Mouse (Mus musculus): ENCODE data around the gene Osbpl5. TPM values are rescaled to one million over a fixed set of nuclear protein-coding genes. Genes with fewer than 3 reads are reported as not detected.

Osbpl5 gene
- polyA plus RNA-seq, 1 experiment from 2014 or later: 11.9 TPM

DNA sequence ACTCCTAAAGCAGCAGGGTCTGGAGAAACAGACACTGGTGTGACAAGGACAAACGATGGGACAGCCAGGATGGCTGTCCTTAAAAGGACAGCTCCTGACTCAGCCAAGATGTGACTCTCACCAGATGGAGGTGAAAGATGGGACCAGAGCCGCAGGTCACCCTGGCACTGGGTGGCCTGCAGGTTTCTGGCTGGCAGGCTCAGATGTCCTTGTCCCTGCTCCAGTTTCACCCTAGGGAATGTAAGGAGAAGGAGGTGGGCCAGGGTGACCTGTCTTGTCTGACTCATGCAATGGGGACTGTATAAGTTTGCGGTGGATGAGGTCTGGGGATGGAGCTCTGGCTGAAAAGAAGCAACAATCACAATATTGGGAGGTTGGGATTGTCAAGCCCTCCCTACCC, 4.2 kb downstream of the Osbpl5 start:
- Histone ChIP-seq H3K36me3 (replicated peaks; ENCODE audit: control insufficient read depth, insufficient read depth, low read depth, low read length) (no peaks in the 10 kb centered on the region), H3K27ac (replicated peaks; ENCODE audit: low read depth, low read length) (no peak overlapping the region), H3K4me2 (ENCODE audit: low read depth, low read length) (no peak overlapping the region), H3K27me3 (ENCODE audit: control insufficient read depth, insufficient read depth, low read length) (peaks cover 5% of the 10 kb centered on the region; the same call in 1 of the 2 replicates), H3K4me1 (ENCODE audit: control insufficient read depth, insufficient read depth, low read length) (no peaks in the 10 kb centered on the region; the same call in 1 of the 2 replicates), H3K9ac (replicated peaks; ENCODE audit: low read length) (no peak overlapping the region), H3K4me3 (ENCODE audit: low read depth, low read length) (no peak overlapping the region), H3K9me3 (replicated peaks; ENCODE audit: control insufficient read depth, low read length) (no peaks in the 10 kb centered on the region)
- DNase-seq (ENCODE audit: low spot score) (no peak), ATAC-seq (replicated peaks; ENCODE audit: insufficient number of reproducible peaks, low FRiP score, low TSS enrichment, low read depth) (no peak)
- WGBS: 80% methylated on average over 3 of the region's 3 CpGs

DNA sequence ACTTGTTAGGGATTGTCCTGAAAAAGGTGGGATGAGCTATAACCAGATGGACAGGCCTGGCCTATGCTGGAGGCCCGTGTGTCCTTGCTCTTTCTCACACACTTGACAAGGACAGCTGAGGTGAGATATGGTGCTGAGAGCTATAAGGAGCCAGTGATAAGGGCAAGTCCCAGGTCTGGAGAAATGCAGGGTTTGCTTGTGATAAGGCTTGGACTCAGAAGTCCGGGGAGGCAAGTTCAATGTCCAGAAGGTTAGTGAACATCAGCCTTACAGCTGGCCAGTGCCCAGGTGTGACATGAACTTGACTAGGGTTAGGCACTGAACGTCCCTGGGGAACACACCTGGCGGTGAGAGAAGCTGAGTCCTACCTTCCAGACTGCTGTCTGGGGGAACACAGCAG, 4.7 kb downstream of the Osbpl5 start:
- DNase-seq (ENCODE audit: low spot score): no peak
- H3K4me2 ChIP-seq (ENCODE audit: low read depth, low read length): no peak overlapping the region
- ATAC-seq (replicated peaks; ENCODE audit: insufficient number of reproducible peaks, low FRiP score, low TSS enrichment, low read depth): no peak
- 61% methylated on average over 4 of the region's 4 CpGs for WGBS
- no peaks in the 10 kb centered on the region for H3K9me3 ChIP-seq (replicated peaks; ENCODE audit: control insufficient read depth, low read length)
- H3K27me3 ChIP-seq (ENCODE audit: control insufficient read depth, insufficient read depth, low read length): peaks cover 5% of the 10 kb centered on the region; the same call in 1 of the 2 replicates
- no peak overlapping the region for H3K9ac ChIP-seq (replicated peaks; ENCODE audit: low read length)
- no peaks in the 10 kb centered on the region for H3K36me3 ChIP-seq (replicated peaks; ENCODE audit: control insufficient read depth, insufficient read depth, low read depth, low read length)
- H3K27ac ChIP-seq (replicated peaks; ENCODE audit: low read depth, low read length): no peak overlapping the region
- H3K4me3 ChIP-seq (ENCODE audit: low read depth, low read length): no peak overlapping the region
- H3K4me1 ChIP-seq (ENCODE audit: control insufficient read depth, insufficient read depth, low read length): no peaks in the 10 kb centered on the region; the same call in 1 of the 2 replicates

DNA sequence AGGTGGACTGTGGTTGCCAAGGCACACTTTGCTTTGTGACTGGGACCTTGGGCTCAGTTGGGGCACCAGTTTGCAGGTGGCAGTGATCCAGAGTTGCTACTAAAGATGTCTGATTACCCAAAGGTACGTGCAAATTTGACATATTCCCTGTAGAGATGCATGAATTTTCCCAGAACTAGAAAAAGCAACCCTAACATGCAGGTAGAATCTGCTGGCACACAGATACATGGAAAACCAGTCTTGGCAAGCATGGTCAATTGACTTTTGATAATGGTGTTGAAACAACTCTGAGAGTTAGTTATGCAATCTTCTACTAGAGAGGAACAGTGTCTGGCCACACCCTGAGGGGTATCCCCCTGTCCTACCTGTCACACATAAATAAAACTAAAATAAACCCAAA, 5.4 kb downstream of the Osbpl5 start:
- peaks cover 5% of the 10 kb centered on the region; the same call in 1 of the 2 replicates for H3K27me3 ChIP-seq (ENCODE audit: control insufficient read depth, insufficient read depth, low read length)
- no peak overlapping the region for H3K9ac ChIP-seq (replicated peaks; ENCODE audit: low read length)
- no peaks in the 10 kb centered on the region for H3K9me3 ChIP-seq (replicated peaks; ENCODE audit: control insufficient read depth, low read length)
- H3K4me2 ChIP-seq (ENCODE audit: low read depth, low read length): no peak overlapping the region
- no peak overlapping the region for H3K4me3 ChIP-seq (ENCODE audit: low read depth, low read length)
- 75% methylated on average over 1 of the region's 1 CpGs for WGBS
- DNase-seq (ENCODE audit: low spot score): no peak
- H3K27ac ChIP-seq (replicated peaks; ENCODE audit: low read depth, low read length): no peak overlapping the region
- H3K36me3 ChIP-seq (replicated peaks; ENCODE audit: control insufficient read depth, insufficient read depth, low read depth, low read length): no peaks in the 10 kb centered on the region
- ATAC-seq (replicated peaks; ENCODE audit: insufficient number of reproducible peaks, low FRiP score, low TSS enrichment, low read depth): no peak
- H3K4me1 ChIP-seq (ENCODE audit: control insufficient read depth, insufficient read depth, low read length): no peaks in the 10 kb centered on the region

DNA sequence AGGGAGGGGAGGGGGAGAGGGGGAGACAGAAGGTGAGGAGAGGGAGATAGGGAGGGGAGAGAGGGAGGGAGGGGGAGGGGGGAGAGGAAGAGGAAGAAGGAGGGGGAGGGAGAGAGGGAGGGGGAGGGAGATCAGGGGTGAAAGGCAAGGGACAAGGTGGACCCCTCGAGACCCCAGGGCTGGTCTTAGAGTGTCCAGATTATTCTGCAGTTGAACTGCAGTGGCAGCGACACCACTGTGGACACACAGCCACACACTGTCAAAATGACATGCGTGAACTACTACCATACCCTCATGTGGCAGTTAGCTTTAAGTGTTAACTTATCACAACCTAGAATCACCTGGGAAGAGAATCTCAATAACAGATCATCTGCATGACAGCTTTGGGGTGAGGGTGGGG, 7.7 kb downstream of the Osbpl5 start:
- Histone ChIP-seq H3K4me2 (ENCODE audit: low read depth, low read length) (no peak overlapping the region), H3K27me3 (ENCODE audit: control insufficient read depth, insufficient read depth, low read length) (no peaks in the 10 kb centered on the region), H3K9me3 (replicated peaks; ENCODE audit: control insufficient read depth, low read length) (no peaks in the 10 kb centered on the region), H3K4me1 (ENCODE audit: control insufficient read depth, insufficient read depth, low read length) (no peaks in the 10 kb centered on the region), H3K9ac (replicated peaks; ENCODE audit: low read length) (no peak overlapping the region), H3K36me3 (replicated peaks; ENCODE audit: control insufficient read depth, insufficient read depth, low read depth, low read length) (no peaks in the 10 kb centered on the region), H3K27ac (replicated peaks; ENCODE audit: low read depth, low read length) (no peak overlapping the region), H3K4me3 (ENCODE audit: low read depth, low read length) (no peak overlapping the region)
- WGBS: 69% methylated on average over 3 of the region's 3 CpGs
- DNase-seq (ENCODE audit: low spot score) (no peak), ATAC-seq (replicated peaks; ENCODE audit: insufficient number of reproducible peaks, low FRiP score, low TSS enrichment, low read depth) (no peak; the same call in 1 of the 2 replicates)

DNA sequence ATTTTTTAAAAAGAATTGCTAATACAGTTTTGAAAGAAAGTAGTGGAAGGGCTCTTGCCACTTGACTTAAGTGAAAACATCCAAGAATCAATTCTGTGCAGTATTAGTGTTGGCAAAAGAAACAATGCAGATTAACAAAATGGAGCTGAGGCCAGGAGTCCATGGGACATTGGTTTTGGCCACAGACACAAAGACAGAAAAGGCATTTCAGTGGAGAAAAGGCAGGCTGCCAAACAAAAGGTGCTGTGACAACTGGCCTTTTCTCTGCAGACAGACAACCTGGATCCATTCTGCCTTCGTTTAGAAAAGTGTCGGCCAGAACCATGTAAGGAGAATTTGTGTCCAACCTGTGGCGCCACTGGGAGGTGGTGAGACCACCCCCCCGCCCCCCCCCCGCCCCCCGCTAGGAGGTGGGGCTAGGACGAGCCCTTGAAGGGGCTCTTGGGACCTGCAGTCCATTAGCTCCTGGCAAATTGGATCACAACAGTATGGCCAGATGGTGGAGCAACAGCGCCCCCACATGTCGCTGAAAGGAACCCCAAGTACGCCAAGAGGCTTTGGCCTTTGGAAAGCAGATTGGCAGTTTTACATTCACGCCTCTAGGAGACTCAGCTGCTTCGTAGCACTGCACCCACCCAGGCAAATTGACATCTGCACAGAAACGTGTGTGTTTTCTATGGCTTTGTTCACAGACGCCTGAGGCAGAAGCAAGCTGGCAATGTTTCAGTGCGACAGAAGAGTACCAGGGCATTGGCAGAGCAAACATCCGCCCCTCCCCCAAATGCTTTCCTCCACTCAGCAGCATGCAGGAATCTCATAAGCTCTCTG, 8.5 kb downstream of the Osbpl5 start:
- peak; percentile 92 for DNase-seq (ENCODE audit: low spot score)
- 3% methylated on average over 16 of the region's 16 CpGs for WGBS
- H3K27me3 ChIP-seq (ENCODE audit: control insufficient read depth, insufficient read depth, low read length): no peaks in the 10 kb centered on the region
- H3K9ac ChIP-seq (replicated peaks; ENCODE audit: low read length): peak overlapping the region; percentile 30; the same call in 1 of the 2 replicates
- no peak overlapping the region for H3K4me3 ChIP-seq (ENCODE audit: low read depth, low read length)
- no peaks in the 10 kb centered on the region for H3K36me3 ChIP-seq (replicated peaks; ENCODE audit: control insufficient read depth, insufficient read depth, low read depth, low read length)
- peak overlapping the region; percentile 32; the same call in 1 of the 2 replicates for H3K4me2 ChIP-seq (ENCODE audit: low read depth, low read length)
- no peaks in the 10 kb centered on the region for H3K4me1 ChIP-seq (ENCODE audit: control insufficient read depth, insufficient read depth, low read length)
- H3K9me3 ChIP-seq (replicated peaks; ENCODE audit: control insufficient read depth, low read length): no peaks in the 10 kb centered on the region
- H3K27ac ChIP-seq (replicated peaks; ENCODE audit: low read depth, low read length): no peak overlapping the region
- peak; percentile 76 for ATAC-seq (replicated peaks; ENCODE audit: insufficient number of reproducible peaks, low FRiP score, low TSS enrichment, low read depth)

DNA sequence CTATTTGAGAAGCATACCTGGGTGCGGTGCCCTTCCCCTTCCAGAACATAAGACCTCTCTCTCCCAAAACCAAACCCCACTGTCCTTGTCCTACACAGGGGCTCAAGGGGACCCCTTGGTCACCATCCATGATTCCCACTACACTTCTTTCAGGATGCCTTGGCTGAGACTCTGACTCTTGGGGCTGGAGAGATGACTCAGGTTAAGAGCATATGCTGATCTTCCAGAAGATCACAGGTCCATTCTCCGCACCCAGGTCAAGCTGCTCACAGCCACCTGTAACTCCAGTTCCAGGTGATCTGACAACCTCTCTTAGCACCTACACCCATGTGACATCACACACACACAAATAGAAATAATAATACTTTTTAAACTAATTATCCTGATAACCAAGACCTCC, 16.1 kb downstream of the Osbpl5 start:
- ATAC-seq (replicated peaks; ENCODE audit: insufficient number of reproducible peaks, low FRiP score, low TSS enrichment, low read depth): no peak

DNA sequence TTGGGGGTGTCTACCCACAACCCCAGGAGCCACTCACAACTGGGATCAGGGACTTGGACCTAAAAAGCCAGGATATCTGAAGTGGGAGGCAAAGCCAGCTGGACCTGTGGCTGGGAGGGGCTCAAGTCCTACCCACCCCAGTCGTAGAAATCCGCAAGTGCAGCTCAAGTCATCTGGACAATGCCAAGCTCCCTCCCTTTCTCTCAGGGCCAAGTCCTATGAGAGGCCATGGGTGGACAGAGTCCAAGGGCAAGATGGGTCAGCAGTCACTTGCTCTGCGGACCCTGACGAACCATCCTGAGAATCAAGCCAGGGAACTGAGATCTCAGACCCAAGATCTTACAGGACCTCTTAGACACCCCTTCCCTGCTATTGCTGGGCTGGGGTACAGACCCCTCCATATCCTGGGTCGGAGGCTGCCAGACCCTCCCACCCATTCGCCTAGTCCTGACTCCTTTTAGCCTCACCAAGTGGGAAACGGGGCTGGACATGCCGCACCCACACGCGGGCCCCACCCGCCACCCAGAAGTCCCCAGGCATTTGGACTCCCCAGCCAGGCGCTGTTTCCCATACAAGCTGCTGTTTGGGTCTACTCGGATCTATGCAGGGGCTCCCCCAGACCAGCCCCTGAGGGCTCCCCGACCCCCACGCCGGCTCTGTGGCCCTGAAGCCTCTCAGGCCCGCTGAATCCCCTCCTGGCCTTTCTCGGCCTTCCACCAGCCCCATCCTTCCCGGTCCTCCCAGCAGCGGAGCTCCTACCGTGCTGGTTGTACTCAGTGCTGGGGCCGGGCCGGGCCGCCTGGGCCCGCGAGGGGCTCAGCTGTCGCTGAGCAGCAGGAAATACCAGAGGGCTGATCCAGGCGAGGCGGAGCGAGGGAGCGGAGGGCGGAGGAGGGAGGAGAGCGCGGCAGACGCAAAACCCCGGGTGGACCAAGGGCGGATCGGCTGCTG, 17.0 kb downstream of the Osbpl5 start:
- no peaks in the 10 kb centered on the region for H3K27me3 ChIP-seq (ENCODE audit: control insufficient read depth, insufficient read depth, low read length)
- 2% methylated on average over 38 of the region's 38 CpGs for WGBS
- ATAC-seq (replicated peaks; ENCODE audit: insufficient number of reproducible peaks, low FRiP score, low TSS enrichment, low read depth) (peak; percentile 83), DNase-seq (ENCODE audit: low spot score) (peak; percentile 89)
- H3K4me3 ChIP-seq (ENCODE audit: low read depth, low read length): peak overlapping the region; percentile 64
- H3K4me2 ChIP-seq (ENCODE audit: low read depth, low read length): peak overlapping the region; percentile 92
- no peaks in the 10 kb centered on the region for H3K36me3 ChIP-seq (replicated peaks; ENCODE audit: control insufficient read depth, insufficient read depth, low read depth, low read length)
- H3K4me1 ChIP-seq (ENCODE audit: control insufficient read depth, insufficient read depth, low read length): peaks cover 8% of the 10 kb centered on the region
- no peaks in the 10 kb centered on the region for H3K9me3 ChIP-seq (replicated peaks; ENCODE audit: control insufficient read depth, low read length)
- H3K27ac ChIP-seq (replicated peaks; ENCODE audit: low read depth, low read length): 0 out of 2 replicates have a peak overlapping the region, but pooled peaks have one; percentile 49
- peak overlapping the region; percentile 84 for H3K9ac ChIP-seq (replicated peaks; ENCODE audit: low read length)

More for the DNA sequence above, 16.1 kb downstream of the Osbpl5 start:
- Histone ChIP-seq H3K27ac (replicated peaks; ENCODE audit: low read depth, low read length) (no peak overlapping the region), H3K27me3 (ENCODE audit: control insufficient read depth, insufficient read depth, low read length) (no peaks in the 10 kb centered on the region), H3K36me3 (replicated peaks; ENCODE audit: control insufficient read depth, insufficient read depth, low read depth, low read length) (no peaks in the 10 kb centered on the region), H3K4me1 (ENCODE audit: control insufficient read depth, insufficient read depth, low read length) (peaks cover 8% of the 10 kb centered on the region), H3K4me3 (ENCODE audit: low read depth, low read length) (peak overlapping the region; percentile 64), H3K4me2 (ENCODE audit: low read depth, low read length) (peak overlapping the region; percentile 92), H3K9ac (replicated peaks; ENCODE audit: low read length) (peak overlapping the region; percentile 84), H3K9me3 (replicated peaks; ENCODE audit: control insufficient read depth, low read length) (no peaks in the 10 kb centered on the region)
- 10% methylated on average over 2 of the region's 2 CpGs for whole genome bisulfite sequencing
- DNase-seq (ENCODE audit: low spot score): no peak
